Mouse (Mus musculus) limb, embryonic 14.5 days (tissue): ENCODE results near the gene Olfml2a. TPM values are rescaled to one million over a fixed set of nuclear protein-coding genes. Genes with fewer than 3 reads are reported as not detected.

Experiments used
- ATAC-seq: fragments of 200-750 bp; cut with Nextera tagmentation; 2 replicates; pipeline ENCODE4 v1.8.0; 2017; ENCODE audit warnings: low read depth, moderate number of reproducible peaks, moderate TSS enrichment; ENCODE audit not compliant: low FRiP score
- DNase-seq: peaks from one replicate; pipeline ENCODE4 v3.0.0-alpha.2; 2015; ENCODE audit warnings: low spot score
- H3K27ac ChIP-seq: fragments of 300-500 bp; sonication (generic); replicated peaks from 2 replicates; pipeline ENCODE4 v1.5.1; 2014; ENCODE audit warnings: low read depth, mild to moderate bottlenecking, low read length, moderate library complexity, mixed read lengths
- H3K27me3 ChIP-seq: fragments of 300-500 bp; sonication (generic); 2 replicates; pipeline ENCODE4 v1.6.1; 2014; ENCODE audit warnings: low read length, mixed read lengths; ENCODE audit not compliant: control insufficient read depth, insufficient read depth
- H3K36me3 ChIP-seq: fragments of 300-500 bp; sonication (generic); 2 replicates; pipeline ENCODE4 v1.6.1; 2014; ENCODE audit warnings: mild to moderate bottlenecking, low read length, moderate library complexity, mixed read lengths; ENCODE audit not compliant: control insufficient read depth, insufficient read depth
- H3K4me1 ChIP-seq: fragments of 300-500 bp; sonication (generic); 2 replicates; pipeline ENCODE4 v1.6.1; 2014; ENCODE audit warnings: antibody characterized with exemption, low read length, mixed read lengths; ENCODE audit not compliant: control insufficient read depth, insufficient read depth
- H3K4me2 ChIP-seq: fragments of 300-500 bp; sonication (generic); replicated peaks from 2 replicates; pipeline ENCODE4 v1.6.1; 2014; ENCODE audit warnings: low read depth, mild to moderate bottlenecking, low read length, moderate library complexity; ENCODE audit not compliant: severe bottlenecking
- H3K4me3 ChIP-seq: fragments of 300-500 bp; sonication (generic); replicated peaks from 2 replicates; pipeline ENCODE4 v1.5.1; 2014; ENCODE audit warnings: low read length
- H3K9ac ChIP-seq: fragments of 300-500 bp; sonication (generic); 2 replicates; pipeline ENCODE4 v1.6.1; 2014; ENCODE audit warnings: mild to moderate bottlenecking, low read depth, low read length, moderate library complexity; ENCODE audit not compliant: severe bottlenecking
- H3K9me3 ChIP-seq: fragments of 300-500 bp; sonication (generic); 2 replicates; pipeline ENCODE4 v1.6.1; 2016; ENCODE audit warnings: low read length; ENCODE audit not compliant: control insufficient read depth
- POLR2A ChIP-seq: fragments of 200-500 bp; IDR thresholded peaks from 2 replicates; pipeline ENCODE4 v1.8.0; 2012; ENCODE audit warnings: inconsistent platforms, mild to moderate bottlenecking, moderate library complexity, borderline replicate concordance; ENCODE audit not compliant: insufficient read depth, insufficient read length; ENCODE audit errors: extremely low read depth
- WGBS: fragments of 180-500 bp; shearing (Covaris S2); extraction: QIAGEN DNeasy Blood & Tissue Kit; methylation state at CpG from one replicate; pipeline ENCODE4 v1.1.7; 2014; 5-methylcytosine and 5-hydroxymethylcytosine counted together
- polyA plus RNA-seq, 2 experiments: library from polyadenylated mRNA; depleted of rRNA in 1 of 2; stranded (reverse) in 1 of 2; unstranded in 1 of 2; fragments of >200 nt; fragmentation: Nextera tagmentation in 1 of 2; extraction: Ambion mirVana in 1 of 2; gene quantifications; 2 replicates each; pipeline versions ENCODE4 v1.2.1 to v1.2.3; 2012 to 2014

The Olfml2a gene
- polyA plus RNA-seq, 2 experiments, result 7.6 to 7.8 TPM

DNA sequence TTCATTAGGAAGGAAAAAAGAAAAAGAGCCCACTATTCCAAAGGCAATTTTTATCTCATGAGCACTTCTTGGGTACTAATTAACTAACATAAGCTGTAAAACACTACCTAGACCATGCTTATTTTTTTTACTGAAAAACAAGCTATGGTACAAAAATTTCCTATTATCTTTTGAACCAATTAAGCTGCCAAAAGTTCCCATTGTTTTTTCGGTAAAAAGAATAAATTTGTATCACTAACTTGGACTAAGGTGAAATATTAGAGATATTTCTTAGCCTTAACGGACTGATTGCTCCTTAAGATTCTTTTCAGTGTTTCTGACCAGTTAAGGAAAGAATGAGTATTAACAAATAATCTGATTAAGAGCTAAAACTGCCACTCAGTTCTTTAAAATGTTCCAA is 7.9 kb upstream of the Olfml2a start:
- DNase-seq, result no peak
- ATAC-seq, result no peak
- Histone ChIP-seq H3K4me3 (no peak overlapping the region), H3K9ac (no peak overlapping the region), H3K4me1 (peaks cover 10% of the 10 kb centered on the region), H3K27ac (no peak overlapping the region), H3K36me3 (no peaks in the 10 kb centered on the region), H3K27me3 (peaks cover 21% of the 10 kb centered on the region), H3K9me3 (no peaks in the 10 kb centered on the region), H3K4me2 (no peak overlapping the region)
- WGBS, result 51% methylated on average over 2 of the region's 2 CpGs
- TF ChIP-seq POLR2A, result no peak

GRCm38 (mm10) chr2:38924571-38924970 is 7.2 kb upstream of the Olfml2a start:
- no peaks in the 10 kb centered on the region for H3K9me3 ChIP-seq
- H3K4me1 ChIP-seq, result peaks cover 10% of the 10 kb centered on the region
- H3K27ac ChIP-seq, result no peak overlapping the region
- ATAC-seq (no peak), DNase-seq (no peak)
- WGBS, result 8% methylated on average over 10 of the region's 10 CpGs
- peaks cover 21% of the 10 kb centered on the region for H3K27me3 ChIP-seq
- no peak overlapping the region for H3K9ac ChIP-seq
- peak overlapping the region; percentile 75 for H3K4me3 ChIP-seq
- H3K4me2 ChIP-seq, result peak overlapping the region; percentile 96
- H3K36me3 ChIP-seq, result no peaks in the 10 kb centered on the region
- TF ChIP-seq POLR2A, result no peak

GRCm38 (mm10) chr2:38925171-38926080 is 6.4 kb upstream of the Olfml2a start:
- Histone ChIP-seq H3K9me3 (no peaks in the 10 kb centered on the region), H3K4me3 (peak overlapping the region; percentile 75), H3K27me3 (peaks cover 21% of the 10 kb centered on the region), H3K4me2 (peak overlapping the region; percentile 96), H3K9ac (peak overlapping the region; percentile 50), H3K36me3 (no peaks in the 10 kb centered on the region), H3K27ac (no peak overlapping the region), H3K4me1 (peaks cover 10% of the 10 kb centered on the region)
- DNase-seq (no peak), ATAC-seq (peak; percentile 27; the same call in 1 of the 2 replicates)
- TF ChIP-seq POLR2A, result no peak
- 1% methylated on average over 45 of the region's 51 CpGs for WGBS

GRCm38 (mm10) chr2:38926145-38926891 is 5.5 kb upstream of the Olfml2a start:
- Histone ChIP-seq H3K4me3 (peak overlapping the region; percentile 75), H3K4me1 (peaks cover 11% of the 10 kb centered on the region), H3K27ac (no peak overlapping the region), H3K36me3 (no peaks in the 10 kb centered on the region), H3K27me3 (peaks cover 21% of the 10 kb centered on the region), H3K4me2 (peak overlapping the region; percentile 96), H3K9me3 (no peaks in the 10 kb centered on the region), H3K9ac (peak overlapping the region; percentile 50)
- ATAC-seq, result peak; percentile 95
- 0 out of 2 replicates have a peak, but pooled peaks have one; percentile 49 for TF ChIP-seq POLR2A
- DNase-seq, result peak; percentile 95
- under 1% methylated on average over 33 of the region's 53 CpGs for WGBS
